Mouse (Mus musculus): ENCODE data around the gene Zfand3. TPM values are rescaled to one million over a fixed set of nuclear protein-coding genes. Genes with fewer than 3 reads are reported as not detected.

Zfand3 gene
- polyA plus RNA-seq, 1 experiment from 2014 or later: 24.2 TPM

DNA sequence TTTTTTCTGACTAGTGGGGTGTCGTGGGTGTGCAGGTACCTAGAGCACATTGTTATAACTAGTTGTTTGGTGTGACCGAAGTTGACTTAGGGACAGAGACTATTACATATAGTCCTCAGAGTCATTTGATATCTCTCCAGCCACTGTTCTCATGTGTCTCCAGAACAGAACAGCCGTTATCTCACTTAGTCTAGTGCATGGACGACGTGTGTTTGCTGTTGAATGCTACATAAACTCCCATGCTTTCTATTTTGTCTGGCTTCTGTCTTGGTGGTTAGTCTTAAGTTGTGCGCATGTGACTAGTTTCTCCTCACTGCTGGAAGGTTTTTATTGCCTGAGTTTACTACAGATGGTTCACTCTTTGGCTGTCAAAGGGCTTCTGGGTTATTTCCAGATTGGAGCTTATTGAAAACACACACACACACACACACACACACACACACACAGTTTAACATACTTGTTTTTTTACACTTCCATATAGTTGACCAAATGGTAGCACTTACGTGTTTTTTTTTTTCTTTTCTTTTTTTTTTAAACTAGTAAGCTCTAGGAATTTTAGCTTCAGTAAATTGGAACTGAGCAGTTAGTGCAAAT lies 25.2 kb downstream of the Zfand3 start:
- Histone ChIP-seq H3K4me1 (replicated peaks; ENCODE audit: control insufficient read depth, insufficient read depth, low read length) (peaks cover 56% of the 10 kb centered on the region), H3K4me2 (no peak overlapping the region), H3K36me3 (ENCODE audit: control insufficient read depth, insufficient read depth, low read length) (no peaks in the 10 kb centered on the region), H3K27ac (ENCODE audit: low read depth, low read length) (no peak overlapping the region), H3K27me3 (replicated peaks; ENCODE audit: control insufficient read depth, insufficient read depth, low read length) (no peaks in the 10 kb centered on the region), H3K9me3 (ENCODE audit: control insufficient read depth, low read length) (no peaks in the 10 kb centered on the region), H3K4me3 (ENCODE audit: low read depth, low read length) (no peak overlapping the region), H3K9ac (ENCODE audit: low read depth, low read length) (no peak overlapping the region)
- WGBS: 55% methylated on average over 7 of the region's 7 CpGs
- DNase-seq (ENCODE audit: low spot score): no peak
- no peak; the same call in 1 of the 2 replicates for ATAC-seq (replicated peaks; ENCODE audit: low FRiP score)

DNA sequence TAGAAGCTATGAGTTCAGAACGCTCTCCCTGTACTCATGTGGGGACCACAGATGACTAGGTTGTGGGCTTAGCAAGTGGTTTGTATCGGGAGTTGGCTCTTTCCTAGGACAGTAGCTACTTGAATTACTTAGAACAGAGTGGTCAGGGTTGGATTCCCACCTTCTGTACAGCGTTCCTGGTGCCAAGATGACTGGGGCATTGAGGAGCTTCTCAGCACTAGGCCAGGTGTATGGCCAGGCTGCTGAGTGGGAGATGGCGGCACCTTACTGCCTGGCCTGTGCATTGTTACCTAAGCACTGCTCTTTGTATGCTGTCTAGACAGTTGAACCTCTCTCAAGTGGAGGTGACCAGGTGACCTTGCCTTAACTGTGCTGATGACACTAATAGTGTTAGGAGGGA lies 28.3 kb downstream of the Zfand3 start:
- DNase-seq (ENCODE audit: low spot score): no peak
- Histone ChIP-seq H3K36me3 (ENCODE audit: control insufficient read depth, insufficient read depth, low read length) (no peaks in the 10 kb centered on the region), H3K9me3 (ENCODE audit: control insufficient read depth, low read length) (no peaks in the 10 kb centered on the region), H3K4me3 (ENCODE audit: low read depth, low read length) (no peak overlapping the region), H3K27me3 (replicated peaks; ENCODE audit: control insufficient read depth, insufficient read depth, low read length) (no peaks in the 10 kb centered on the region), H3K27ac (ENCODE audit: low read depth, low read length) (no peak overlapping the region), H3K9ac (ENCODE audit: low read depth, low read length) (no peak overlapping the region), H3K4me2 (no peak overlapping the region), H3K4me1 (replicated peaks; ENCODE audit: control insufficient read depth, insufficient read depth, low read length) (peaks cover 31% of the 10 kb centered on the region)
- 93% methylated on average over 4 of the region's 4 CpGs for WGBS
- no peak for ATAC-seq (replicated peaks; ENCODE audit: low FRiP score)

GRCm38 (mm10) chr17:30033991-30034390 lies 29.5 kb downstream of the Zfand3 start:
- no peak for DNase-seq (ENCODE audit: low spot score)
- WGBS: 71% methylated on average over 4 of the region's 4 CpGs

GRCm38 (mm10) chr17:30035216-30036005 lies 30.9 kb downstream of the Zfand3 start:
- ATAC-seq (replicated peaks; ENCODE audit: low FRiP score): no peak
- 0 out of 2 replicates have a peak, but pooled peaks cover 7% of the 10 kb centered on the region for H3K4me1 ChIP-seq (replicated peaks; ENCODE audit: control insufficient read depth, insufficient read depth, low read length)
- DNase-seq (ENCODE audit: low spot score): no peak
- no peak overlapping the region for H3K4me3 ChIP-seq (ENCODE audit: low read depth, low read length)
- 69% methylated on average over 4 of the region's 4 CpGs for WGBS
- no peaks in the 10 kb centered on the region for H3K27me3 ChIP-seq (replicated peaks; ENCODE audit: control insufficient read depth, insufficient read depth, low read length)
- H3K9me3 ChIP-seq (ENCODE audit: control insufficient read depth, low read length): no peaks in the 10 kb centered on the region
- no peaks in the 10 kb centered on the region for H3K36me3 ChIP-seq (ENCODE audit: control insufficient read depth, insufficient read depth, low read length)
- no peak overlapping the region; the same call in 1 of the 2 replicates for H3K27ac ChIP-seq (ENCODE audit: low read depth, low read length)
- H3K9ac ChIP-seq (ENCODE audit: low read depth, low read length): no peak overlapping the region
- H3K4me2 ChIP-seq: no peak overlapping the region

More at GRCm38 (mm10) chr17:30033991-30034390, 29.5 kb downstream of the Zfand3 start:
- Histone ChIP-seq H3K9ac (ENCODE audit: low read depth, low read length) (no peak overlapping the region), H3K9me3 (ENCODE audit: control insufficient read depth, low read length) (no peaks in the 10 kb centered on the region), H3K36me3 (ENCODE audit: control insufficient read depth, insufficient read depth, low read length) (no peaks in the 10 kb centered on the region), H3K4me2 (no peak overlapping the region), H3K4me1 (replicated peaks; ENCODE audit: control insufficient read depth, insufficient read depth, low read length) (peaks cover 19% of the 10 kb centered on the region), H3K27ac (ENCODE audit: low read depth, low read length) (no peak overlapping the region), H3K4me3 (ENCODE audit: low read depth, low read length) (no peak overlapping the region), H3K27me3 (replicated peaks; ENCODE audit: control insufficient read depth, insufficient read depth, low read length) (no peaks in the 10 kb centered on the region)
- ATAC-seq (replicated peaks; ENCODE audit: low FRiP score): no peak

DNA sequence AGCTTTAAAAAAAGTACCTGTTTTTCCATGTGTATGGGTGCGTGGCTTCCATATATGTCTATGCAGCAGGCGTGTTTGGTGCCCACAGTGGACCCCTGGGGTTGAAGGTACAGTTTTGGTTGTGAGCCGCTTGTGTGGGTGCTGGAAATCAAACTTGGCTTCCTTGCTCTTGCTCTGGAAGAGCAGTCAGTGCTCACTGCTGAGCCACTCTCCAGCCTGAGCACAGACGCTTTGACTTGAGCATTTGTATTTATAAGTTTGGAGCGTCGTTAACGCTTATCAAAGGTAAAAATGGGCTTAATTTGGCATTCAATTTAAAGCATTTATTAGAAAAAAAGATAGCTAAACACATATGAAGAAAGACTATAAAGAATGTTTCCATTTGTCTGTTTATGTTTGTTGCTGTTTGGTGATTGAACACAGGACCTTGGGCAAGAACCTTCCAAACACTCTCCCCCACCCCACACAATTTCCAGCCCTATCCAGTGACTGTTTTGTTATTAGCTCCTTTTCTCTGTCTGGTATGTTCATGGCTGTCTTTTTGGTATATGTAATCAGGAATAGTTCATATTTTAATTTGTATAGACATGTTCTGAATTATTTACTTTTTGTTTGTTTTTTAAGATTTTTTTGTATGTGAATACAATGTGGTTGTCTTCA lies 38.8 kb downstream of the Zfand3 start:
- no peaks in the 10 kb centered on the region for H3K27me3 ChIP-seq (replicated peaks; ENCODE audit: control insufficient read depth, insufficient read depth, low read length)
- peaks cover 9% of the 10 kb centered on the region; the same call in 1 of the 2 replicates for H3K4me1 ChIP-seq (replicated peaks; ENCODE audit: control insufficient read depth, insufficient read depth, low read length)
- DNase-seq (ENCODE audit: low spot score) (no peak), ATAC-seq (replicated peaks; ENCODE audit: low FRiP score) (no peak)
- 94% methylated on average over 7 of the region's 7 CpGs for WGBS
- H3K36me3 ChIP-seq (ENCODE audit: control insufficient read depth, insufficient read depth, low read length): no peaks in the 10 kb centered on the region
- no peak overlapping the region for H3K4me3 ChIP-seq (ENCODE audit: low read depth, low read length)
- H3K27ac ChIP-seq (ENCODE audit: low read depth, low read length): no peak overlapping the region
- no peaks in the 10 kb centered on the region for H3K9me3 ChIP-seq (ENCODE audit: control insufficient read depth, low read length)
- H3K9ac ChIP-seq (ENCODE audit: low read depth, low read length): no peak overlapping the region
- H3K4me2 ChIP-seq: no peak overlapping the region

DNA sequence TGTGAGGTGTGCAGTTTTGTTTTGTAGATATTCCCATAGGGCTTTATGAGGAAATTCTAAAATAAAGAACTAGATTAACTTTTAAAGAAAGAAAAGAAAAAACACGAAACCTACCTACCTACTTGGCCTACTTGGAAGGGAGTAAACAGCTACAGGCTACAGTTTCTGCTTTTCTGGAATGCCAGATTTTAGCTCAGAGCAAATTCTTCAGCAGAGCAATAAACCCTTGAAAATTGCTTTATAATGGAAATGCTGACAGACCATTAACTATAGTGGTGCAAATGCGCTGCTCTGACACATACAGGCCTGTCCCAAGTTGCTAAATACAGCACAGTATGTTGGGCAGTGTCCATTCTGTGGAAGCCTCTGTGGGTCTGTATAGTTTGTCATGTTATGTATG lies 40.6 kb downstream of the Zfand3 start:
- peaks cover 9% of the 10 kb centered on the region; the same call in 1 of the 2 replicates for H3K4me1 ChIP-seq (replicated peaks; ENCODE audit: control insufficient read depth, insufficient read depth, low read length)
- no peak overlapping the region for H3K4me3 ChIP-seq (ENCODE audit: low read depth, low read length)
- no peak overlapping the region for H3K4me2 ChIP-seq
- no peaks in the 10 kb centered on the region for H3K36me3 ChIP-seq (ENCODE audit: control insufficient read depth, insufficient read depth, low read length)
- ATAC-seq (replicated peaks; ENCODE audit: low FRiP score) (no peak), DNase-seq (ENCODE audit: low spot score) (no peak)
- H3K27me3 ChIP-seq (replicated peaks; ENCODE audit: control insufficient read depth, insufficient read depth, low read length): no peaks in the 10 kb centered on the region
- H3K9ac ChIP-seq (ENCODE audit: low read depth, low read length): no peak overlapping the region
- no peak overlapping the region for H3K27ac ChIP-seq (ENCODE audit: low read depth, low read length)
- 90% methylated on average over 2 of the region's 2 CpGs for WGBS
- no peaks in the 10 kb centered on the region for H3K9me3 ChIP-seq (ENCODE audit: control insufficient read depth, low read length)

- ATAC-seq (replicated peaks; ENCODE audit: low FRiP score) (no peak), DNase-seq (ENCODE audit: low spot score) (no peak)
- Histone ChIP-seq H3K4me1 (replicated peaks; ENCODE audit: control insufficient read depth, insufficient read depth, low read length) (peaks cover 10% of the 10 kb centered on the region), H3K36me3 (ENCODE audit: control insufficient read depth, insufficient read depth, low read length) (no peaks in the 10 kb centered on the region), H3K4me2 (no peak overlapping the region), H3K9ac (ENCODE audit: low read depth, low read length) (no peak overlapping the region), H3K27me3 (replicated peaks; ENCODE audit: control insufficient read depth, insufficient read depth, low read length) (no peaks in the 10 kb centered on the region), H3K27ac (ENCODE audit: low read depth, low read length) (no peak overlapping the region), H3K4me3 (ENCODE audit: low read depth, low read length) (no peak overlapping the region), H3K9me3 (ENCODE audit: control insufficient read depth, low read length) (no peaks in the 10 kb centered on the region)
- whole genome bisulfite sequencing: 95% methylated on average over 5 of the region's 5 CpGs
Measured at GRCm38 (mm10) chr17:30046654-30047053, 42.1 kb downstream of the Zfand3 start.

DNA sequence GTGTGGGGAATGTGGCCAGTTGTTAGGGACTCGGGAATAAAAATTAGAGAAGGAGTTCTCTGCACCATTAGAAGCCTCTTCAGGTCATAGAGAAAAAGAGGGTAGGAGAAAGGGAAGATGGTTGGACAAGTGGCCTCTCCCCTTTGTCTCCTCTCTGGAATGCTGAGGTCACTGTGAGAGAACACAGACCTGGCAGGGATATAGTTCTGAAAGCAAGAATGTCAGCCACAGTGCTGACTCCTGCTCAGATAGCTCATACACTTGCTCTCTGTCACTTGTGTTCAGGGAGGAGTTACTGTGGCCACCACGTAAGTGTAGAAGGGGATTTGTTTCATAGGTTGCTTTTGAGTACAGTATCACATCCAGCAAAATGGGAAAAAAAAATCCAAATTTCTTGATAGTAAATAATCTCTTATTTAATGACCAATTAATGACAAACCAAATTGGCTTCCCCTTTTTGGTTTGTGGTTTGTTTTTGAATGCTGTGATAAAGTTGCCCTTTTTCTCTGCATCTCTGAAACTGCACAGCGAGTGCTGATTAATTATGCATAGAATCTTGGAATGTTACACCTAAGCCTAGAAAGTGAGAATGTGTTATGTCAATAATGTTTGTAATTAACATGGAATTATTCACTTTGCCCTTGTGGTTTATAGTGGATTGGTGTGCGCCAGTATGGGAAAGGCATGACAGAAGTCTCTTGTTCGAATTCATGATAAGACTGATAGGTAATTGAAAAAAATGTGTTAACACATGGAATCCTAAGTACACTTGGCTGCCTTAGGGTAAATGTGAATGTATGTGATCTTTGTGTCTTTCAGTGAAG lies 47.2 kb downstream of the Zfand3 start:
- no peak overlapping the region for H3K27ac ChIP-seq (ENCODE audit: low read depth, low read length)
- ATAC-seq (replicated peaks; ENCODE audit: low FRiP score): no peak
- H3K36me3 ChIP-seq (ENCODE audit: control insufficient read depth, insufficient read depth, low read length): no peaks in the 10 kb centered on the region
- WGBS: 75% methylated on average over 5 of the region's 5 CpGs
- H3K27me3 ChIP-seq (replicated peaks; ENCODE audit: control insufficient read depth, insufficient read depth, low read length): no peaks in the 10 kb centered on the region
- H3K9ac ChIP-seq (ENCODE audit: low read depth, low read length): no peak overlapping the region
- H3K4me1 ChIP-seq (replicated peaks; ENCODE audit: control insufficient read depth, insufficient read depth, low read length): peaks cover 3% of the 10 kb centered on the region
- H3K4me3 ChIP-seq (ENCODE audit: low read depth, low read length): no peak overlapping the region
- H3K9me3 ChIP-seq (ENCODE audit: control insufficient read depth, low read length): no peaks in the 10 kb centered on the region
- DNase-seq (ENCODE audit: low spot score): no peak
- no peak overlapping the region for H3K4me2 ChIP-seq
